Mouse (Mus musculus) testis, adult 2 months (tissue): ENCODE data around the gene Trem3.

Experiments used
- CTCF ChIP-seq: fragments of 200-500 bp; IDR thresholded peaks from 2 replicates; pipeline ENCODE4 v1.5.1; 2012; ENCODE audit warnings: low read depth, mild to moderate bottlenecking, inconsistent platforms, low read length, moderate library complexity; ENCODE audit not compliant: control insufficient read depth, insufficient read depth, insufficient replicate concordance
- POLR2A ChIP-seq: fragments of 200-500 bp; IDR thresholded peaks from 2 replicates; pipeline ENCODE4 v1.6.1; 2012; ENCODE audit warnings: low read depth, mild to moderate bottlenecking, inconsistent platforms, low read length, moderate library complexity; ENCODE audit not compliant: control insufficient read depth

DNA sequence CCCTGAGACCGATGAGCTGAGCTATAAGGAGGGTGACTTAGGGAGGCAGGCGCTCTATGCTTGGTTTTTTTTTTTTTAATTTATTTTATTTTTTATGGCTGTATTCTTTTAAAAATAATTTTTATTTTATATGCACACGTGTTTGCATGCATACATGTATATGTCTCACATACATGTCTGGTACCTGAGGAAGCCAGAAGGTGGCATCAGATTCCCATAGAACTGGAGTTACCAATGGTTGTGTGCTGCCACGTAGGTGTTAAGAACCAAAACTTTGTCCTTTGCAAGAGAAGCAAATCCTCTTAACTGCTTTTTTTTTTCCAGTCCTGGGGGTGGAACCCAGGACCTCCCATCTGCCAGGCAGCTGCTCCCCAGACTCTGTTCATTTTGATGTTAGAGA, 13.8 kb upstream of the Trem3 start:
- TF ChIP-seq POLR2A (no peak), CTCF (no peak)
